Mouse (Mus musculus) midbrain, postnatal 0 days (tissue): ENCODE results near the gene Flywch1. TPM values are rescaled to one million over a fixed set of nuclear protein-coding genes. Genes with fewer than 3 reads are reported as not detected.

Experiments used
- ATAC-seq: fragments of 200-750 bp; cut with Nextera tagmentation; 2 replicates; pipeline ENCODE4 v1.8.0; 2017; ENCODE audit warnings: moderate number of reproducible peaks, mild to moderate bottlenecking, moderate TSS enrichment, moderate library complexity; ENCODE audit not compliant: low FRiP score
- DNase-seq: peaks from one replicate; pipeline ENCODE4 v3.0.0-alpha.2; 2015; ENCODE audit warnings: low spot score
- H3K27ac ChIP-seq: fragments of 300-500 bp; sonication (generic); 2 replicates; pipeline ENCODE4 v1.5.1; 2014; ENCODE audit warnings: low read depth, mild to moderate bottlenecking, low read length, mixed read lengths
- H3K27me3 ChIP-seq: fragments of 300-500 bp; sonication (generic); 2 replicates; pipeline ENCODE4 v1.6.1; 2014; ENCODE audit warnings: low read length, control low read depth, mixed read lengths; ENCODE audit not compliant: insufficient read depth
- H3K36me3 ChIP-seq: fragments of 300-500 bp; sonication (generic); 2 replicates; pipeline ENCODE4 v1.6.1; 2014; ENCODE audit warnings: low read length, control low read depth, mixed read lengths; ENCODE audit not compliant: insufficient read depth
- H3K4me1 ChIP-seq: fragments of 300-500 bp; sonication (generic); 2 replicates; pipeline ENCODE4 v1.6.1; 2014; ENCODE audit warnings: mild to moderate bottlenecking, control low read depth, antibody characterized with exemption, low read length, mixed read lengths; ENCODE audit not compliant: insufficient read depth
- H3K4me2 ChIP-seq: fragments of 300-500 bp; sonication (generic); 2 replicates; pipeline ENCODE4 v1.6.1; 2014; ENCODE audit warnings: low read depth, mild to moderate bottlenecking, low read length, mixed read lengths; ENCODE audit not compliant: poor library complexity, severe bottlenecking
- H3K4me3 ChIP-seq: fragments of 300-500 bp; sonication (generic); 2 replicates; pipeline ENCODE4 v1.5.1; 2014; ENCODE audit warnings: low read depth, mild to moderate bottlenecking, low read length, moderate library complexity
- H3K9ac ChIP-seq: fragments of 300-500 bp; sonication (generic); replicated peaks from 2 replicates; pipeline ENCODE4 v1.6.1; 2014; ENCODE audit warnings: mild to moderate bottlenecking, low read length, moderate library complexity, mixed read lengths; ENCODE audit not compliant: poor library complexity, severe bottlenecking
- H3K9me3 ChIP-seq: fragments of 300-500 bp; sonication (generic); 2 replicates; pipeline ENCODE4 v1.6.1; 2016; ENCODE audit warnings: low read length, control low read depth
- CTCF ChIP-seq: IDR thresholded peaks from 2 replicates; pipeline ENCODE4 v1.5.1; 2016; ENCODE audit warnings: antibody characterized with exemption, mild to moderate bottlenecking
- WGBS: fragments of 180-500 bp; shearing (Covaris S2); extraction: QIAGEN DNeasy Blood & Tissue Kit; methylation state at CpG from one replicate; pipeline ENCODE4 v1.1.7; 2014; 5-methylcytosine and 5-hydroxymethylcytosine counted together
- polyA plus RNA-seq: library from polyadenylated mRNA; unstranded; fragments of >200 nt; fragmentation: Nextera tagmentation; extraction: Ambion mirVana; gene quantifications from 2 replicates; pipeline ENCODE4 v1.2.1, GENCODE M21; 2015
- total RNA-seq: library from RNA; depleted of rRNA; stranded (reverse); fragments of >200 nt; gene quantifications from 2 replicates; pipeline ENCODE4 v1.2.3, GENCODE M21; 2014; rRNA removed

The Flywch1 gene
- total RNA-seq: 248 and 253 TPM in 2 replicates
- polyA plus RNA-seq: 188 TPM in 2 replicates

- peak; percentile 98 for ATAC-seq
- Histone ChIP-seq H3K9ac (peak within 1 kb of the TSS; percentile 98), H3K9me3 (no peaks in the 10 kb centered on the region), H3K4me3 (peak within 1 kb of the TSS; percentile 65), H3K27me3 (no peaks in the 10 kb centered on the region), H3K27ac (peak within 1 kb of the TSS; percentile 93), H3K4me1 (peaks cover 5% of the 10 kb centered on the region), H3K36me3 (no peaks in the 10 kb centered on the region), H3K4me2 (peak within 1 kb of the TSS; percentile 65)
- TF ChIP-seq CTCF: peak; percentile 9; the same call in 1 of the 2 replicates
- DNase-seq: peak; percentile 100
- 3% methylated on average over 58 of the region's 58 CpGs for WGBS
Observed at GRCm38 (mm10) chr17:23771284-23772218, at the start of gene Flywch1. TSS of gene Flywch1 (minus strand) at chr17:23771602.

- H3K27me3 ChIP-seq: no peaks in the 10 kb centered on the region
- no peak overlapping the region for H3K4me2 ChIP-seq
- H3K9ac ChIP-seq: no peak overlapping the region
- ATAC-seq: no peak
- peaks cover 9% of the 10 kb centered on the region; the same call in 1 of the 2 replicates for H3K9me3 ChIP-seq
- peaks cover 92% of the 10 kb centered on the region for H3K36me3 ChIP-seq
- H3K4me3 ChIP-seq: no peak overlapping the region
- WGBS: 95% methylated on average over 5 of the region's 5 CpGs
- H3K27ac ChIP-seq: no peak overlapping the region
- no peaks in the 10 kb centered on the region for H3K4me1 ChIP-seq
- TF ChIP-seq CTCF: no peak
- no peak for DNase-seq
Observed at GRCm38 (mm10) chr17:23820731-23821130, 49.3 kb upstream of the Flywch1 start.

- H3K9me3 ChIP-seq: peaks cover 9% of the 10 kb centered on the region; the same call in 1 of the 2 replicates
- H3K4me2 ChIP-seq: no peak overlapping the region
- no peaks in the 10 kb centered on the region for H3K27me3 ChIP-seq
- over 99% methylated on average over 25 of the region's 25 CpGs for WGBS
- no peak overlapping the region for H3K9ac ChIP-seq
- TF ChIP-seq CTCF: no peak
- no peak overlapping the region for H3K27ac ChIP-seq
- peaks cover 94% of the 10 kb centered on the region for H3K36me3 ChIP-seq
- no peak for DNase-seq
- ATAC-seq: no peak
- no peaks in the 10 kb centered on the region for H3K4me1 ChIP-seq
- no peak overlapping the region for H3K4me3 ChIP-seq
Observed at GRCm38 (mm10) chr17:23819235-23819634, 47.8 kb upstream of the Flywch1 start.

- ATAC-seq: no peak
- TF ChIP-seq CTCF: no peak
- Histone ChIP-seq H3K9ac (no peak overlapping the region), H3K4me3 (no peak overlapping the region), H3K27ac (no peak overlapping the region), H3K9me3 (peaks cover 9% of the 10 kb centered on the region; the same call in 1 of the 2 replicates), H3K27me3 (no peaks in the 10 kb centered on the region), H3K4me2 (no peak overlapping the region), H3K36me3 (peaks cover 90% of the 10 kb centered on the region), H3K4me1 (no peaks in the 10 kb centered on the region)
- 97% methylated on average over 8 of the region's 8 CpGs for WGBS
- DNase-seq: no peak
Observed at GRCm38 (mm10) chr17:23818579-23818978, 47.2 kb upstream of the Flywch1 start.

GRCm38 (mm10) chr17:23815641-23816040, 44.2 kb upstream of the Flywch1 start:
- no peak for TF ChIP-seq CTCF
- H3K4me1 ChIP-seq: no peaks in the 10 kb centered on the region

GRCm38 (mm10) chr17:23807918-23808317, 36.5 kb upstream of the Flywch1 start:
- Histone ChIP-seq H3K4me1 (peaks cover 5% of the 10 kb centered on the region; the same call in 1 of the 2 replicates), H3K9me3 (no peaks in the 10 kb centered on the region), H3K4me2 (no peak overlapping the region), H3K27ac (no peak overlapping the region), H3K36me3 (peaks cover 38% of the 10 kb centered on the region), H3K4me3 (no peak overlapping the region), H3K9ac (no peak overlapping the region), H3K27me3 (no peaks in the 10 kb centered on the region)
- 87% methylated on average over 3 of the region's 3 CpGs for WGBS
- DNase-seq: no peak
- ATAC-seq: no peak
- TF ChIP-seq CTCF: no peak

More at GRCm38 (mm10) chr17:23815641-23816040, 44.2 kb upstream of the Flywch1 start:
- Histone ChIP-seq H3K36me3 (peaks cover 79% of the 10 kb centered on the region), H3K4me2 (no peak overlapping the region), H3K27ac (no peak overlapping the region), H3K27me3 (no peaks in the 10 kb centered on the region), H3K9ac (no peak overlapping the region), H3K9me3 (peaks cover 9% of the 10 kb centered on the region; the same call in 1 of the 2 replicates), H3K4me3 (no peak overlapping the region)
- 99% methylated on average over 16 of the region's 16 CpGs for WGBS
- ATAC-seq: no peak
- DNase-seq: no peak
